Mouse (Mus musculus): ENCODE results near the gene Ttll13.

Gene Ttll13

GRCm38 (mm10) chr7:80215398-80215797 lies 30.8 kb upstream of the Ttll13 start:
- DNase-seq, result peak; percentile 88

GRCm38 (mm10) chr7:80216566-80216965 lies 29.6 kb upstream of the Ttll13 start:
- DNase-seq, result peak; percentile 68

GRCm38 (mm10) chr7:80218666-80219065 lies 27.5 kb upstream of the Ttll13 start:
- DNase-seq, result no peak

GRCm38 (mm10) chr7:80220237-80220797 lies 25.9 kb upstream of the Ttll13 start:
- no peak for DNase-seq

- DNase-seq, result no peak
Measured at GRCm38 (mm10) chr7:80221179-80221750, 24.9 kb upstream of the Ttll13 start.

GRCm38 (mm10) chr7:80227065-80227464 lies 19.1 kb upstream of the Ttll13 start:
- no peak for DNase-seq

GRCm38 (mm10) chr7:80230196-80230595 lies 16.0 kb upstream of the Ttll13 start:
- no peak for DNase-seq

GRCm38 (mm10) chr7:80231971-80232488 lies 14.1 kb upstream of the Ttll13 start:
- peak; percentile 67 for DNase-seq

- DNase-seq, result peak; percentile 97
Measured at GRCm38 (mm10) chr7:80232489-80233029, 13.6 kb upstream of the Ttll13 start, which contains the start of the genes Cib1 and Gdpgp1. Gene Cib1 (minus strand): TSS chr7:80232813. Gene Gdpgp1 (plus strand): TSS chr7:80232865.

GRCm38 (mm10) chr7:80233799-80234198 lies 12.4 kb upstream of the Ttll13 start:
- no peak for DNase-seq

- no peak for DNase-seq
Measured at GRCm38 (mm10) chr7:80238542-80238941, 7.6 kb upstream of the Ttll13 start.

- no peak for DNase-seq
Measured at GRCm38 (mm10) chr7:80241661-80242060, 4.5 kb upstream of the Ttll13 start.

- DNase-seq, result no peak
Measured at GRCm38 (mm10) chr7:80244851-80245250, 1.3 kb upstream of the Ttll13 start.

- no peak for DNase-seq
Measured at GRCm38 (mm10) chr7:80246859-80247258, 683 bp downstream of the Ttll13 start.

GRCm38 (mm10) chr7:80252437-80252836 lies 6.3 kb downstream of the Ttll13 start:
- DNase-seq, result no peak

GRCm38 (mm10) chr7:80252886-80253285 lies 6.7 kb downstream of the Ttll13 start:
- DNase-seq, result no peak

- DNase-seq, result no peak
Measured at GRCm38 (mm10) chr7:80255981-80256380, 9.8 kb downstream of the Ttll13 start.

GRCm38 (mm10) chr7:80257706-80258105 lies 11.5 kb downstream of the Ttll13 start:
- no peak for DNase-seq

- peak; percentile 95 for DNase-seq
Measured at GRCm38 (mm10) chr7:80260625-80261371, 14.6 kb downstream of the Ttll13 start, which contains the start of gene Ngrn. Gene Ngrn (plus strand): TSS chr7:80261215.

- no peak for DNase-seq
Measured at GRCm38 (mm10) chr7:80261372-80261990, 15.3 kb downstream of the Ttll13 start.

GRCm38 (mm10) chr7:80264606-80265005 lies 18.4 kb downstream of the Ttll13 start:
- DNase-seq, result no peak

GRCm38 (mm10) chr7:80267764-80268163 lies 21.6 kb downstream of the Ttll13 start:
- DNase-seq, result no peak
